Mouse (Mus musculus): Measurements from ENCODE around the gene Wnt11.

The Wnt11 gene

GRCm38 (mm10) chr7:98862994-98863393 lies 28.1 kb downstream of the Wnt11 start:
- no peak for ATAC-seq (ENCODE audit: insufficient number of reproducible peaks, low FRiP score, low TSS enrichment)

GRCm38 (mm10) chr7:98863969-98864718 lies 29.2 kb downstream of the Wnt11 start:
- ATAC-seq (ENCODE audit: insufficient number of reproducible peaks, low FRiP score, low TSS enrichment), result no peak

GRCm38 (mm10) chr7:98867053-98867793 lies 32.3 kb downstream of the Wnt11 start:
- no peak for ATAC-seq (ENCODE audit: insufficient number of reproducible peaks, low FRiP score, low TSS enrichment)

GRCm38 (mm10) chr7:98867794-98868150 lies 32.9 kb downstream of the Wnt11 start:
- no peak for ATAC-seq (ENCODE audit: insufficient number of reproducible peaks, low FRiP score, low TSS enrichment)

GRCm38 (mm10) chr7:98869070-98869469 lies 34.2 kb downstream of the Wnt11 start:
- no peak for ATAC-seq (ENCODE audit: insufficient number of reproducible peaks, low FRiP score, low TSS enrichment)

GRCm38 (mm10) chr7:98870791-98871190 lies 35.9 kb downstream of the Wnt11 start:
- ATAC-seq (ENCODE audit: insufficient number of reproducible peaks, low FRiP score, low TSS enrichment), result no peak

- ATAC-seq (ENCODE audit: insufficient number of reproducible peaks, low FRiP score, low TSS enrichment), result no peak
These were observed 37.0 kb downstream of the Wnt11 start for GRCm38 (mm10) chr7:98871882-98872281.

GRCm38 (mm10) chr7:98873316-98873715 lies 38.4 kb downstream of the Wnt11 start:
- ATAC-seq (ENCODE audit: insufficient number of reproducible peaks, low FRiP score, low TSS enrichment), result no peak

- ATAC-seq (ENCODE audit: insufficient number of reproducible peaks, low FRiP score, low TSS enrichment), result no peak
These were observed 39.6 kb downstream of the Wnt11 start for GRCm38 (mm10) chr7:98874411-98874951.

GRCm38 (mm10) chr7:98875390-98875990 lies 40.6 kb downstream of the Wnt11 start:
- ATAC-seq (ENCODE audit: insufficient number of reproducible peaks, low FRiP score, low TSS enrichment), result no peak

- ATAC-seq (ENCODE audit: insufficient number of reproducible peaks, low FRiP score, low TSS enrichment), result no peak
These were observed 41.2 kb downstream of the Wnt11 start for GRCm38 (mm10) chr7:98876119-98876518.

- no peak for ATAC-seq (ENCODE audit: insufficient number of reproducible peaks, low FRiP score, low TSS enrichment)
These were observed 44.3 kb downstream of the Wnt11 start for GRCm38 (mm10) chr7:98879176-98879575.

GRCm38 (mm10) chr7:98881887-98882286 lies 47.0 kb downstream of the Wnt11 start:
- ATAC-seq (ENCODE audit: insufficient number of reproducible peaks, low FRiP score, low TSS enrichment), result no peak

- peak; percentile 60 for ATAC-seq (ENCODE audit: insufficient number of reproducible peaks, low FRiP score, low TSS enrichment)
These were observed 52.9 kb downstream of the Wnt11 start for GRCm38 (mm10) chr7:98887811-98888261.

- ATAC-seq (ENCODE audit: insufficient number of reproducible peaks, low FRiP score, low TSS enrichment), result no peak
These were observed 53.9 kb downstream of the Wnt11 start for GRCm38 (mm10) chr7:98888810-98889209.

GRCm38 (mm10) chr7:98889211-98889610 lies 54.3 kb downstream of the Wnt11 start:
- no peak for ATAC-seq (ENCODE audit: insufficient number of reproducible peaks, low FRiP score, low TSS enrichment)

GRCm38 (mm10) chr7:98893144-98893543 lies 58.2 kb downstream of the Wnt11 start:
- ATAC-seq (ENCODE audit: insufficient number of reproducible peaks, low FRiP score, low TSS enrichment), result no peak

- no peak for ATAC-seq (ENCODE audit: insufficient number of reproducible peaks, low FRiP score, low TSS enrichment)
These were observed 59.4 kb downstream of the Wnt11 start for GRCm38 (mm10) chr7:98894305-98894704.

GRCm38 (mm10) chr7:98894768-98895167 lies 59.9 kb downstream of the Wnt11 start:
- no peak for ATAC-seq (ENCODE audit: insufficient number of reproducible peaks, low FRiP score, low TSS enrichment)

- no peak for ATAC-seq (ENCODE audit: insufficient number of reproducible peaks, low FRiP score, low TSS enrichment)
These were observed 60.7 kb downstream of the Wnt11 start for GRCm38 (mm10) chr7:98895501-98896095.

- no peak for ATAC-seq (ENCODE audit: insufficient number of reproducible peaks, low FRiP score, low TSS enrichment)
These were observed 62.4 kb downstream of the Wnt11 start for GRCm38 (mm10) chr7:98897323-98897722.

Measured in cerebellum, adult (tissue).